Mouse (Mus musculus) intestine, embryonic 14.5 days (tissue): Measurements from ENCODE around the gene Shd. TPM values are rescaled to one million over a fixed set of nuclear protein-coding genes. Genes with fewer than 3 reads are reported as not detected.
A peak's percentile ranks its signal among the peaks of the same experiment; 100 is the strongest.

Experiments used
- ATAC-seq: fragments of 200-750 bp; cut with Nextera tagmentation; replicated peaks from 2 replicates; pipeline ENCODE4 v1.8.0; 2017; ENCODE audit warnings: low read depth, moderate number of reproducible peaks, moderate TSS enrichment, moderate library complexity; ENCODE audit not compliant: low FRiP score, low TSS enrichment
- DNase-seq: peaks from one replicate; pipeline ENCODE4 v3.0.0-alpha.2; 2018; ENCODE audit warnings: low spot score
- H3K27ac ChIP-seq: fragments of 300-500 bp; sonication (generic); 2 replicates; pipeline ENCODE4 v1.5.1; 2014; ENCODE audit warnings: low read depth, mild to moderate bottlenecking, control low read depth
- H3K27me3 ChIP-seq: fragments of 300-500 bp; sonication (generic); replicated peaks from 2 replicates; pipeline ENCODE4 v1.6.1; 2014; ENCODE audit warnings: low read length, control low read depth; ENCODE audit not compliant: control insufficient read depth, insufficient read depth
- H3K36me3 ChIP-seq: fragments of 300-500 bp; sonication (generic); 2 replicates; pipeline ENCODE4 v1.6.1; 2014; ENCODE audit warnings: low read length, control low read depth; ENCODE audit not compliant: control insufficient read depth, insufficient read depth
- H3K4me1 ChIP-seq: fragments of 300-500 bp; sonication (generic); replicated peaks from 2 replicates; pipeline ENCODE4 v1.6.1; 2014; ENCODE audit warnings: low read length, control low read depth, mixed read lengths; ENCODE audit not compliant: control insufficient read depth, insufficient read depth
- H3K4me2 ChIP-seq: fragments of 300-500 bp; sonication (generic); 2 replicates; pipeline ENCODE4 v1.6.1; 2014; ENCODE audit warnings: low read length
- H3K4me3 ChIP-seq: fragments of 300-500 bp; sonication (generic); 2 replicates; pipeline ENCODE4 v1.5.1; 2014; ENCODE audit warnings: low read depth, low read length, control low read depth, mixed read lengths
- H3K9ac ChIP-seq: fragments of 300-500 bp; sonication (generic); 2 replicates; pipeline ENCODE4 v1.6.1; 2014; ENCODE audit warnings: mild to moderate bottlenecking, low read length
- H3K9me3 ChIP-seq: fragments of 300-500 bp; sonication (generic); 2 replicates; pipeline ENCODE4 v1.6.1; 2016; ENCODE audit warnings: low read length, control low read depth; ENCODE audit not compliant: control insufficient read depth
- whole genome bisulfite sequencing: fragments of 180-500 bp; shearing (Covaris S2); extraction: QIAGEN DNeasy Blood & Tissue Kit; methylation state at CpG from one replicate; pipeline ENCODE4 v1.1.7; 2014; 5-methylcytosine and 5-hydroxymethylcytosine counted together
- polyA plus RNA-seq: library from polyadenylated mRNA; unstranded; fragments of >200 nt; fragmentation: Nextera tagmentation; extraction: Ambion mirVana; gene quantifications from 2 replicates; pipeline ENCODE4 v1.2.1, GENCODE M21; 2014

Gene Shd
- polyA plus RNA-seq, 1 experiment from 2014 or later: 13.2 TPM

GRCm38 (mm10) chr17:55986030-55986961, 16.0 kb downstream of the Shd start, which contains the start of gene Fsd1:
Fsd1 (plus strand) TSS chr17:55986509.
- WGBS: 9% methylated on average over 35 of the region's 35 CpGs
- DNase-seq: peak; percentile 76

GRCm38 (mm10) chr17:55990278-55990898, 20.1 kb downstream of the Shd start:
- Histone ChIP-seq H3K4me2 (no peak overlapping the region), H3K4me1 (peaks cover 6% of the 10 kb centered on the region; the same call in 1 of the 2 replicates), H3K36me3 (no peaks in the 10 kb centered on the region), H3K27me3 (no peaks in the 10 kb centered on the region), H3K27ac (no peak overlapping the region), H3K4me3 (no peak overlapping the region), H3K9ac (no peak overlapping the region), H3K9me3 (no peaks in the 10 kb centered on the region)
- no peak for DNase-seq
- peak; percentile 41 for ATAC-seq
- 81% methylated on average over 8 of the region's 8 CpGs for WGBS

More at GRCm38 (mm10) chr17:55986030-55986961, 16.0 kb downstream of the Shd start, which contains the start of gene Fsd1:
- H3K4me2 ChIP-seq: peak within 1 kb of the TSS; percentile 76
- no peaks in the 10 kb centered on the region for H3K36me3 ChIP-seq
- no peaks in the 10 kb centered on the region for H3K27me3 ChIP-seq
- H3K27ac ChIP-seq: no peak within 1 kb of the TSS
- no peaks in the 10 kb centered on the region for H3K9me3 ChIP-seq
- peaks cover 6% of the 10 kb centered on the region; the same call in 1 of the 2 replicates for H3K4me1 ChIP-seq
- ATAC-seq: peak; percentile 44; the same call in 1 of the 2 replicates
- H3K9ac ChIP-seq: peak within 1 kb of the TSS; percentile 38; the same call in 1 of the 2 replicates
- H3K4me3 ChIP-seq: peak within 1 kb of the TSS; percentile 51

GRCm38 (mm10) chr17:55996007-55996406, 25.7 kb downstream of the Shd start:
- H3K27ac ChIP-seq: no peak overlapping the region
- no peaks in the 10 kb centered on the region for H3K4me1 ChIP-seq
- 82% methylated on average over 15 of the region's 15 CpGs for WGBS
- peaks cover 7% of the 10 kb centered on the region; the same call in 1 of the 2 replicates for H3K27me3 ChIP-seq
- H3K9ac ChIP-seq: no peak overlapping the region
- DNase-seq: no peak
- no peak for ATAC-seq
- no peak overlapping the region for H3K4me3 ChIP-seq
- no peaks in the 10 kb centered on the region for H3K36me3 ChIP-seq
- no peaks in the 10 kb centered on the region for H3K9me3 ChIP-seq
- H3K4me2 ChIP-seq: no peak overlapping the region

DNA sequence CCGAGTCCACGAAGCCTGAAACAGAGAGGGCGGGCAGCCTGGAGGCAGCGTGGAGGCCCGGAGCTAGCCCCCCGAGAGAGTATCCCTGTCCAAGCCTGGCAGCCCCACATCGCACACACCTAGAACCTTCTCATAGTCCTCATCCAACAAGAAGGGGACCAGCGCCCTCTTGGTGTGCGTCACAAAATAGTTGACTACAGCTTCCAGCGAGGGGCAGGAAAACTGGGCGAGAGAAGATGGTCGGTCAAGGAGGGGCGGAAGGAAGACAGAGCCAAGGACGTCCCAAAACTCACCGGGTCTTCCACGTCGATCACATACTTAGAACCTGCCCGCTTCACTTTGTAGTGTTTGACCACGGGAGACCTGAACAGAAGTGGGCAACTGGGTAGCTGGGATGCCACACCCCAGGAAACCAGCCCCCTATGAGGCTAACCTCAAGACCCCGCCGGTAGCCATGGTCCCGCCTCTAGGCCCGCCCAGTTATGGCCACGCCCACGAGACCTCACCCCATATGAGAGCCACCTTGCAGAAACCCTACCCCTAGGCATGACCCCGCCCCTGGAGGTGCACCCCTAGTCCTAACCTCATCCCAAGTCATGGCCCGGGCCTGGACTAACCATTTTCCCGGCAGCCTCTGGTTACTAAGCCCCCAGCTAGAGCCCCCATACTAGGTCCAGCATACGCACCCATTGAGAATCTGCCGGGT, 29.7 kb downstream of the Shd start:
- WGBS: 10% methylated on average over 30 of the region's 30 CpGs
- no peaks in the 10 kb centered on the region for H3K4me1 ChIP-seq
- ATAC-seq: peak; percentile 26; the same call in 1 of the 2 replicates
- H3K9ac ChIP-seq: no peak overlapping the region
- no peak for DNase-seq
- no peak overlapping the region for H3K27ac ChIP-seq
- H3K27me3 ChIP-seq: peaks cover 8% of the 10 kb centered on the region; the same call in 1 of the 2 replicates
- H3K36me3 ChIP-seq: no peaks in the 10 kb centered on the region
- H3K4me2 ChIP-seq: peak overlapping the region; percentile 11
- no peak overlapping the region for H3K4me3 ChIP-seq
- H3K9me3 ChIP-seq: no peaks in the 10 kb centered on the region

GRCm38 (mm10) chr17:56003000-56003399, 32.7 kb downstream of the Shd start:
- DNase-seq (no peak), ATAC-seq (no peak)
- Histone ChIP-seq H3K9me3 (no peaks in the 10 kb centered on the region), H3K36me3 (no peaks in the 10 kb centered on the region), H3K9ac (no peak overlapping the region), H3K4me3 (no peak overlapping the region), H3K4me2 (no peak overlapping the region), H3K27ac (no peak overlapping the region), H3K4me1 (peaks cover 10% of the 10 kb centered on the region; the same call in 1 of the 2 replicates), H3K27me3 (peaks cover 8% of the 10 kb centered on the region; the same call in 1 of the 2 replicates)
- 84% methylated on average over 3 of the region's 3 CpGs for WGBS

- no peaks in the 10 kb centered on the region for H3K9me3 ChIP-seq
- H3K4me3 ChIP-seq: peak within 1 kb of the TSS; percentile 24
- no peak within 1 kb of the TSS for H3K27ac ChIP-seq
- 38% methylated on average over 13 of the region's 13 CpGs for WGBS
- peaks cover 6% of the 10 kb centered on the region; the same call in 1 of the 2 replicates for H3K27me3 ChIP-seq
- H3K36me3 ChIP-seq: no peaks in the 10 kb centered on the region
- H3K4me1 ChIP-seq: peaks cover 19% of the 10 kb centered on the region
- peak within 1 kb of the TSS; percentile 27; the same call in 1 of the 2 replicates for H3K9ac ChIP-seq
- ATAC-seq (no peak), DNase-seq (no peak)
- peak within 1 kb of the TSS; percentile 42 for H3K4me2 ChIP-seq
Measured at GRCm38 (mm10) chr17:56005415-56006061, 35.3 kb downstream of the Shd start, which contains the start of the genes Stap2 and Mpnd. Stap2 (minus strand) TSS chr17:56005584. Mpnd (plus strand) TSS chr17:56005711.

- WGBS: 48% methylated on average over 10 of the region's 10 CpGs
- Histone ChIP-seq H3K9me3 (no peaks in the 10 kb centered on the region), H3K4me1 (peaks cover 20% of the 10 kb centered on the region), H3K36me3 (peaks cover 13% of the 10 kb centered on the region), H3K4me2 (no peak overlapping the region), H3K27me3 (no peaks in the 10 kb centered on the region), H3K9ac (no peak overlapping the region), H3K4me3 (no peak overlapping the region), H3K27ac (no peak overlapping the region; the same call in 1 of the 2 replicates)
- DNase-seq: no peak
- ATAC-seq: no peak
Measured at GRCm38 (mm10) chr17:56006956-56007355, 36.7 kb downstream of the Shd start.
